Mouse (Mus musculus) frontal cortex, postnatal 14 days (tissue): ENCODE data around the gene AC161166.1.

Source experiments
- DNase-seq, 2 experiments: peaks; one replicate each; pipeline ENCODE4 v3.0.0; 2022; ENCODE audit warnings: low spot score in 2 of 2

AC161166.1 gene

DNA sequence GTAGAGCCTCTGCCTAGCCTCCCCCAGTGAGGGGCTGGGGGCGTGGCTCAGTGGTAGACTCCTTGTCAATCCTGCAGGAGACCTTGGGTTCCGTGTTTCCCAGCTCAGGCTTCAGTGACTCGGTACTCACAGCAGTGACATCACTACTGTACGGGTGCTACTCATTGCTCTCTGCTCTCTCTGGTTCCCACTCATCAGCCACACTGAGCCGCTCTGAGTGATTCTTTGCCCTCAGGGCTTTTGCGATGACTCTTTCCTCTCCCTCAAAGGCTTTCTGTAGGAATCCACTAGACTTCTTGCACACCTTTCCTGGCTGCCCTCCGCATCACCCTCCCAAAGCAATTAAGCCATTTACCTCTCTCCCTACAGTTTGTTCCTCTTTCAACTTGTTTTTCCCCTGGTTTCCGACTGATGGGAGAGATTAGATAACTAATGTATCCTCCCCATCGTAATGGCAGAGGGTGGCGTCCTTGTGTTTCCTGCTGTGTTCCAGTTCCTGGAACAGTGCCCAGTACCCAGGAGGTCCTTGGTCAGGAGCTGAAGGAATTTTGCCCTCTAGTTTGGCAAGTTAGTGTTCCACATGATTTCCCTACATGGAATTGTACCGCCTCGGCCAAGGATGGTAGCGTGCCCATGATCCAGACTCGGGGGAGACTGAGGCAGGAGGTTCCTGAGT is 50.7 kb downstream of the AC161166.1 start:
- DNase-seq: no peak
